Comparison of ENCODE assay signal across 10 mouse cellular contexts in genomic region chr12:86802899-86803298, GRCm38 (mm10).
DNase-seq lines count a peak whose midpoint lies in the region; ATAC-seq and TF ChIP-seq lines count a peak whose summit lies in the region.
"Had no signal": no experiment of that assay in that cellular context is flagged by ENCODE, and none has a peak within 500 bp of the region (broad histone marks: within the 10 kb centered on the region; RNA-seq: fewer than 3 reads in every experiment).

No protein-coding gene starts in this region.

- 35% methylated on average over 3 of the region's 3 CpGs for WGBS in liver, embryonic 13.5 days (ENCODE audit: insufficient replicate concordance)
- WGBS in intestine, postnatal 0 days: 46% methylated on average over 3 of the region's 3 CpGs
- 48% methylated on average over 3 of the region's 3 CpGs for WGBS in neural tube, embryonic 15.5 days

- DNase-seq in cerebellum, adult 11-12 months: peak; percentile 60
- DNase-seq in cerebellum, postnatal 4 days (ENCODE audit: low spot score in 2 of 2): no peak
- no peak for DNase-seq in liver, embryonic 13.5 days
- DNase-seq in liver: no peak
- no peak for DNase-seq in thymus, postnatal 25 days
- DNase-seq in yolk sac, embryonic 10.5 days (ENCODE audit: low spot score): no peak
- DNase-seq: cerebellum, adult 8-10 months; kidney, adult 9 months had no signal

- H3K4me1 ChIP-seq in liver, embryonic 13.5 days (replicated peaks): peaks cover 69% of the 10 kb centered on the region
- H3K4me1 ChIP-seq in intestine, postnatal 0 days (replicated peaks; ENCODE audit: control insufficient read depth, insufficient read depth, low read length): 0 out of 2 replicates have a peak, but pooled peaks cover 10% of the 10 kb centered on the region
- H3K4me1 ChIP-seq in neural tube, embryonic 15.5 days: peaks cover 93% of the 10 kb centered on the region

- peak overlapping the region; percentile 47; the same call in 1 of the 2 replicates for H3K27ac ChIP-seq in liver, embryonic 13.5 days
- H3K27ac ChIP-seq in intestine, postnatal 0 days (ENCODE audit: low read depth, low read length): 0 out of 2 replicates have a peak overlapping the region, but pooled peaks have one; percentile 62
- H3K27ac ChIP-seq in neural tube, embryonic 15.5 days (replicated peaks): peak overlapping the region; percentile 98

- H3K9ac ChIP-seq in liver, embryonic 13.5 days: no peak overlapping the region
- no peak overlapping the region for H3K9ac ChIP-seq in intestine, postnatal 0 days (ENCODE audit: low read depth, low read length)
- no peak overlapping the region for H3K9ac ChIP-seq in neural tube, embryonic 15.5 days (replicated peaks)

- H3K9me3 ChIP-seq in liver, embryonic 13.5 days (replicated peaks): no peaks in the 10 kb centered on the region
- H3K9me3 ChIP-seq in intestine, postnatal 0 days (ENCODE audit: control insufficient read depth): no peaks in the 10 kb centered on the region
- H3K9me3 ChIP-seq in neural tube, embryonic 15.5 days (replicated peaks): no peaks in the 10 kb centered on the region

- peaks cover 37% of the 10 kb centered on the region for H3K27me3 ChIP-seq in liver, embryonic 13.5 days
- peaks cover 3% of the 10 kb centered on the region; the same call in 1 of the 2 replicates for H3K27me3 ChIP-seq in intestine, postnatal 0 days (replicated peaks; ENCODE audit: control insufficient read depth, insufficient read depth, low read length)
- H3K27me3 ChIP-seq in neural tube, embryonic 15.5 days (replicated peaks): no peaks in the 10 kb centered on the region

- H3K36me3 ChIP-seq in liver, embryonic 13.5 days: no peaks in the 10 kb centered on the region
- no peaks in the 10 kb centered on the region for H3K36me3 ChIP-seq in intestine, postnatal 0 days (ENCODE audit: control insufficient read depth, insufficient read depth)
- no peaks in the 10 kb centered on the region for H3K36me3 ChIP-seq in neural tube, embryonic 15.5 days

- ATAC-seq in liver, embryonic 13.5 days (ENCODE audit: low read depth): no peak
- ATAC-seq in intestine, postnatal 0 days: no peak
- ATAC-seq in neural tube, embryonic 15.5 days (ENCODE audit: low FRiP score): no peak

- H3K4me2 ChIP-seq in liver, embryonic 13.5 days: no peak overlapping the region
- no peak overlapping the region for H3K4me2 ChIP-seq in intestine, postnatal 0 days (replicated peaks; ENCODE audit: low read depth)
- H3K4me2 ChIP-seq in neural tube, embryonic 15.5 days: no peak overlapping the region

- H3K4me3 ChIP-seq in liver, embryonic 13.5 days (replicated peaks): no peak overlapping the region
- no peak overlapping the region for H3K4me3 ChIP-seq in intestine, postnatal 0 days (ENCODE audit: low read depth, low read length)
- H3K4me3 ChIP-seq in neural tube, embryonic 15.5 days (replicated peaks): no peak overlapping the region

- no peak for TF ChIP-seq CTCF in intestine, postnatal 0 days (IDR thresholded peaks at IDR 0.05; ENCODE audit: low read depth)

Comparison
In these comparisons a context has a peak if more than half of its experiments do, and no peak if none do; other contexts are left out.
1. H3K27ac ChIP-seq: peak in every context shown above with its lines; median percentile 98 in neural tube, embryonic 15.5 days; 62 in intestine, postnatal 0 days; 47 in liver, embryonic 13.5 days.